9 mouse cellular contexts compared by ENCODE assay signal in genomic region chr3:85482636-85483035, GRCm38 (mm10).
DNase-seq lines count a peak whose midpoint lies in the region; ATAC-seq and TF ChIP-seq lines count a peak whose summit lies in the region.
"Had no signal": no experiment of that assay in that cellular context is flagged by ENCODE, and none has a peak within 500 bp of the region (broad histone marks: within the 10 kb centered on the region; RNA-seq: fewer than 3 reads in every experiment).

No protein-coding gene starts in this region.

- no peak overlapping the region for H3K4me2 ChIP-seq in liver, postnatal 0 days (ENCODE audit: low read depth, low read length)

- no peaks in the 10 kb centered on the region for H3K36me3 ChIP-seq in liver, postnatal 0 days (replicated peaks; ENCODE audit: insufficient read depth, low read length)

- H3K27me3 ChIP-seq in liver, postnatal 0 days (ENCODE audit: insufficient read depth, low read length): no peaks in the 10 kb centered on the region

- no peak for TF ChIP-seq EP300 in liver, postnatal 0 days (IDR thresholded peaks at IDR 0.05; ENCODE audit: low read depth)

- H3K4me3 ChIP-seq in liver, postnatal 0 days (ENCODE audit: low read depth, low read length): no peak overlapping the region
- H3K4me3 ChIP-seq: erythroblast, embryonic 14.5 days had no signal

- no peak overlapping the region for H3K9ac ChIP-seq in liver, postnatal 0 days (replicated peaks)

- H3K4me1 ChIP-seq in liver, postnatal 0 days (ENCODE audit: insufficient read depth): no peaks in the 10 kb centered on the region

- 48% methylated on average over 5 of the region's 5 CpGs for WGBS in liver, postnatal 0 days (ENCODE audit: insufficient replicate concordance)

- peak; percentile 25 for DNase-seq in liver
- no peak for DNase-seq in liver, postnatal 0 days
- DNase-seq in embryo, embryonic 10 days (ENCODE audit: low spot score): peak; percentile 42
- peak; percentile 17 to 19 for DNase-seq in kidney, adult 8-10 months
- DNase-seq in ovary, postnatal 14 days (ENCODE audit: low spot score): peak; percentile 20
- DNase-seq in right cerebral cortex, adult 18-20 months: no peak
- no peak for DNase-seq in T-cell, adult 2 months (ENCODE audit: low spot score)
- DNase-seq in frontal cortex, adult 2 months (ENCODE audit: extremely low spot score in 1 of 2, low spot score in 1 of 2): no peak

- ATAC-seq in liver, postnatal 0 days: no peak

- no peak for TF ChIP-seq CTCF in liver, postnatal 0 days (IDR thresholded peaks at IDR 0.05; ENCODE audit: low read depth)

- no peak overlapping the region for H3K27ac ChIP-seq in liver, postnatal 0 days (ENCODE audit: low read depth)

- H3K9me3 ChIP-seq in liver, postnatal 0 days (ENCODE audit: low read length): no peaks in the 10 kb centered on the region

Comparison
In these comparisons a context has a peak if more than half of its experiments do, and no peak if none do; other contexts are left out.
1. DNase-seq: peak in liver (single experiment), embryo, embryonic 10 days (single experiment), kidney, adult 8-10 months (2 of 2) and ovary, postnatal 14 days (single experiment); none in liver, postnatal 0 days (single experiment), right cerebral cortex, adult 18-20 months (single experiment), T-cell, adult 2 months (single experiment) and frontal cortex, adult 2 months (0 of 2).